Mouse (Mus musculus) embryo, embryonic 11.5 days (tissue): ENCODE results near the gene Hddc3.

ENCODE experiments used
- DNase-seq: peaks from one replicate; pipeline ENCODE4 v3.0.0-alpha.2; 2012; ENCODE audit warnings: low read depth, low spot score

Hddc3 gene

GRCm38 (mm10) chr7:80334848-80335247 is 8.1 kb upstream of the Hddc3 start:
- no peak for DNase-seq

GRCm38 (mm10) chr7:80336932-80337331 is 6.0 kb upstream of the Hddc3 start:
- DNase-seq, result no peak

- DNase-seq, result no peak
Observed at GRCm38 (mm10) chr7:80339371-80339770, 3.5 kb upstream of the Hddc3 start.

GRCm38 (mm10) chr7:80339793-80340628 is 2.9 kb upstream of the Hddc3 start:
- DNase-seq, result peak; percentile 97

- DNase-seq, result peak; percentile 65
Observed at GRCm38 (mm10) chr7:80340793-80341192, 2.1 kb upstream of the Hddc3 start, which contains the start of gene Unc45a. Gene Unc45a, minus strand, starts transcription at chr7:80341005.

GRCm38 (mm10) chr7:80341793-80342192 is 1.1 kb upstream of the Hddc3 start:
- DNase-seq, result no peak

- no peak for DNase-seq
Observed at GRCm38 (mm10) chr7:80343270-80344018, 540 bp downstream of the Hddc3 start.

- DNase-seq, result no peak
Observed at GRCm38 (mm10) chr7:80346173-80346572, 3.3 kb downstream of the Hddc3 start.

GRCm38 (mm10) chr7:80346830-80347229 is 3.9 kb downstream of the Hddc3 start:
- DNase-seq, result no peak

- DNase-seq, result no peak
Observed at GRCm38 (mm10) chr7:80347670-80348586, 5.0 kb downstream of the Hddc3 start.

GRCm38 (mm10) chr7:80350808-80351207 is 7.9 kb downstream of the Hddc3 start:
- no peak for DNase-seq

- no peak for DNase-seq
Observed at GRCm38 (mm10) chr7:80352920-80353319, 10.0 kb downstream of the Hddc3 start.

- no peak for DNase-seq
Observed at GRCm38 (mm10) chr7:80356351-80356750, 13.4 kb downstream of the Hddc3 start.

- DNase-seq, result no peak
Observed at GRCm38 (mm10) chr7:80357156-80357555, 14.3 kb downstream of the Hddc3 start.

- no peak for DNase-seq
Observed at GRCm38 (mm10) chr7:80358039-80358438, 15.1 kb downstream of the Hddc3 start.

GRCm38 (mm10) chr7:80360435-80360834 is 17.5 kb downstream of the Hddc3 start:
- DNase-seq, result no peak

GRCm38 (mm10) chr7:80365759-80366158 is 22.9 kb downstream of the Hddc3 start:
- no peak for DNase-seq

- DNase-seq, result no peak
Observed at GRCm38 (mm10) chr7:80367232-80367631, 24.3 kb downstream of the Hddc3 start.

GRCm38 (mm10) chr7:80368009-80368408 is 25.1 kb downstream of the Hddc3 start:
- no peak for DNase-seq

GRCm38 (mm10) chr7:80368635-80369421 is 25.9 kb downstream of the Hddc3 start:
- DNase-seq, result no peak

- no peak for DNase-seq
Observed at GRCm38 (mm10) chr7:80369461-80369860, 26.6 kb downstream of the Hddc3 start.
